Mouse (Mus musculus): ENCODE results near the gene Haus6.
"Not testable (repeated sequence)": the region's sequence is repeated elsewhere in the genome, so short reads cannot be mapped to it uniquely, and the experiment has no call there.

Haus6 gene

DNA sequence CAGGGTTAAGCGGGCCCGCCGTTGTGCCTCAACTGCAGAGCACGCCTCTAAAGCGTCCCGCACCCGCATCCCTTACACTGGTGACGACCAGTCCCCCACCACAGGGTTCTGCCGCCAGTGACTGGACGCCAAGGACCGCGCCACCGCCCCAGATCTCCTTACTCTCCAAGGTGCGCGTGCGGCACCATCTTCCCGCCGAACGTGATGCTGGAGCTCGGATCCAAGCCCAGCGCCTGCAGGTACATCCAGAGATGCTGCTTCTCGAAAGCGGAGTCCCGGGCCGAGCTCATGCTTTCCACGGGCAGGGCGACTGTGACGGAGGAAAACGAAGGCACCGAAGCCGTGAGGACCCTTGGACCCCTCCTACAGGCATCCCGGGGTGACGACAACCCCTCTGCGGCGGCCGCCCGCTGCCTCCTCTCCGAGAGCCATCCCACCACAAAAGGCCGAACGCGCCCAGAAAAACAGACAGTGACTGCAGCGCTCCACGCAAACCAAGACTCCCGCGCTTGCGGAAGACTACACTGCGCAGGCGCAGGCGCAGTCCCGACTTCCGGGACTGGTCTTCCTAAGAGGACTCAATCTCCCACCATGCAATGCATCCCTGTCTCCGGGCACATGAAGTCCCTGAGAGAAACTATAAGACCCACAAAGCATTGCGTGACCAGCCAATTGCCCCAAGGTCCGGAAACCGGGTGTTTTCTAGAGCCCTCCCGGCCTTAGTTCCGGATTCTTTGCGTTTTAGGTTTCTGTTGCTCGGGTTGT is at the start of gene Haus6:
Gene Haus6, minus strand, starts transcription at position 532 of the 765 bp plus-strand sequence.
- DNase-seq (ENCODE audit: low spot score in 2 of 2): peak; percentile 89 to 92

DNA sequence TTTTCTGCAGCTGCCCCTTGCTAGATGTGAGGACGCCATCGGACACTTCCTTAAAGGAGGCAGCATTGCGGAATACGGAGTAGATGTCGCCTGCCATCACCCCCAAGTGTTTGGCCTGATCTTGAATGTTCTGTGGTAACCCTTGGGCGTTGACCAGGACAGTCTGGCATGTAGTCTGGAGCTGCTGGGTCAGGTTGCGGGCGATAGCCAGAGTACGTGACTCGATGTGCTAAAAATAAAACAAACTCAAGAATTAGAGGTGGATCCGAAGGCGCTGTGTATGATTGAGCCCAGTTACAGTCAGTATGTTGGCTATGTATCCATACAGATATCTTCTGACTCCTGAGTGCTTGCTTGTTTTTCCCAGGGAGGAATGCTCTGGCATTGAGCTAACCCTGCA is 45.3 kb upstream of the Haus6 start:
- no peak for DNase-seq (ENCODE audit: low spot score in 2 of 2)

DNA sequence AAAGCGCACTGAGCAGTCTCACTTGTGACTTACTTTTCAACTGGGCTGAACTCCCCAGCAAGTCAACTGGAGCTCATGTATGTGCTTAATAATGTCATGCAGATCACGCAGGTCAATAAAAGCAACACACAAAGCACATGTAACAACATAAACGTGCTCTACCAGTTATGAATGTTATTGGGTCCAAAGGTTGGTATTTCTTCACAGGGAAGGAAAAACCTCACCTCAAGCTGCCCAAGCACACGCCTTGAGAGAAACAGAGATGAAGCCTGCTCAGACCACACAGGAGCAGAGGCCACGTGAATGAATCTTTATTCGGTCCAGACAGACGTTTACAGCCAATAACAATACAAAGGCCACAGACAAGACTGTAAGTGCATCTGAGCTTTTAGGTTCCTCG is 44.6 kb upstream of the Haus6 start:
- not testable (repeated sequence) for DNase-seq (ENCODE audit: low spot score in 2 of 2)

DNA sequence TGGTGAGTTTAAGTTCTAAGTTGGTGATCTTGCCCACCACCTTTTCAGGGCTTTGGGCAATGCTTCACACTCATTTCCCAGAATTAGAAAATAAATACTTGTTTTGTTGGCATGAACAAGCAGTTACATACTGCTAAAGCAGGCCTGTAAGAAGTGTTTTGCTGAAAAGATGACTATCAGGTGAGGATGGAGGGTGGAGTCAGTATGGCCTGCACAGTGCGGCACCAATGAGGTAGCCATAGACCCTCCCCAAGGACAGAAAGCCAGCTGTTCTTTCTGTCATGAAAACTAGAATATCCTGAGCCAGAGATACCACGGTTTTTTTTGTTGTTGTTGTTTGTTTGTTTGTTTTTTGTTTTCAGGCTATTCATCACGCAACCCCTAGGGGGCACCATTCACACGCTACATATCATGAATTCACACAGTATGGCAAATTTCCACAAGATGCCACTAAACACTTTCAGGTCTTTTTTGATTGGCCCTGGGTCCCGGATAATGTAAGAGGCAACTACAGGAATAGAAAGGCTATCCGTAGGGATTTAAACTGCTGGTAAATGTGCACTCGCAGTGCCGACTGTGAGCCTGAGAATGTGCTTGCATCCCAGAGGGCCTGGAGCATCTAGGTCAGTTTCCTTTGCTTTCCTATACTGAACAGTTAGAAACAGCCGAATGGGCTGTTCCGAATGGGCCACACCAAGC is 40.0 kb upstream of the Haus6 start:
- DNase-seq (ENCODE audit: low spot score in 2 of 2): no peak

DNA sequence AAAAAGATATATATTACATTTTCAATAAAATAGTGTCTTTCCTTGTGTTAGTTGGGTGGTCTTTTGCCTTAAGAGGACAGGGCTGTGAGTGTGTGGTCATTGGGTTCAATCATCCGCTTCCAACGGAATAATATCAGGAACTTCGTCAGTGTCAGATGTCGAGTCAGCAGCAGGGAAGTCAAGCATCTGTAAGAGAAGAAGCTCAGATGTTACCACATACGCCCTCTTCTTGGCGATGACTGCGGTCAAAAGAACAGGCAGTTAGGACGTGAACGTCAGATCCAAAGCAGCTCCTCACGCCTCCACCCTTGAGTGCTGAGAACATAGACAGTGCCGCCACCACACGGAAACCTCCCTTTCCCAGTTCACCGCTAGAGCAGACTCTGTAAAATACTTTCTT is 36.5 kb upstream of the Haus6 start:
- DNase-seq (ENCODE audit: low spot score in 2 of 2): not testable (repeated sequence)

DNA sequence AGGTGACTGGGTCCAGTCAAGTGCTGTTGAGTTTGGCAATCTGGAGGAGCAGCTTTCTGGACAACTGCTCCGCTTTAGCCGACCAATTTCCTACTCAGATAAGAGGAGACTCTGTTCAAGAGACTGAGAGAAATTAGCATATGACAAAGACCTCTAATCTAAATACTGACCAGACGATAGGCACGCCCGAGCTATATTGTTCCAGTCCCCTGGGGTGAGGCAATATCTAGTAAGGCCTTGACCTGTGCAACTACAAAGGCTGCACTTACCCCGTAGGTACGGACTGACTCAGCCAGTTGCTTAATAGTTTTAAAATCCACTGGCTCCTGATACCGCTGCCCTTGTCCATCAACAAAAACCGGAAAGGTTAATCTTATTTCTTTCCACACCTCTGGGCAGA is 25.7 kb upstream of the Haus6 start:
- DNase-seq (ENCODE audit: low spot score in 2 of 2): not testable (repeated sequence)

DNA sequence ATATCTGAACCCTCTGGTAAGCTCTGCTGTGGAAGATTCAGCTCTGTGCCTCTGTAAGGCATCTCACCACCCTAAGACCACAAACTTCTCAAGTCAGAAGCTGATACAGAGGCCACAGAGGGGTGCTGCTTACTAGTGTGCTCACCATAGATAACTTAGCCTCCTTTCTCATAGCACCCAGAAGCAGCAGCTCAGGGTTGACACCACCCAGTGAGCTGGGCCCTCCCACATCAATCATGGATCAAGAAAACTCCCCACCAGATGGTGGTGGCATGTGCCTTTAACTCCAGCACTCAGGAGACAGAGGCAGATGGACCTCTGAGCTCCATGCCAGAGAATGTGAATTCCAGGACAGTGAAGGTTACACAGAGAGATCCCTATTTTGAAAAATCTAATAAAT is 23.0 kb upstream of the Haus6 start:
- DNase-seq (ENCODE audit: low spot score in 2 of 2): not testable (repeated sequence)

DNA sequence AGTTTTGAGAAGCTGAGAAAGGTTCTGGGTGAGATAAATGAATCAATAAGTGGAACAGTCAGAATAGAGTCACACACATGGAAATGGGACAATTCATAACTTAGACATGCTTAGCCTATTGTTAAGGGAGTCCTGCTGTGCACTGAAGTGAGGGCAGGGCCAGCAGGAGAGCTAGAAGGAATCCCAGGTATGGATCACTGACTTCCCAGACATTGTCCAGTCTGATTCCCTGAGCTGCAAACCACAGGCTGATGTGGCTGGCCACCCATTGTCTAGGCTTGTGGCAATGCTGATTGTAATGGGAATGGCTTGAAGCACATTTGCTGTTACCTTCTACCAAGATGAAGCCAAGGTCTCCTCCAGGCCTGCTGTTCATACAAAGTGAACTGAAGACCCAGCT is 22.5 kb upstream of the Haus6 start:
- DNase-seq (ENCODE audit: low spot score in 2 of 2): not testable (repeated sequence)

DNA sequence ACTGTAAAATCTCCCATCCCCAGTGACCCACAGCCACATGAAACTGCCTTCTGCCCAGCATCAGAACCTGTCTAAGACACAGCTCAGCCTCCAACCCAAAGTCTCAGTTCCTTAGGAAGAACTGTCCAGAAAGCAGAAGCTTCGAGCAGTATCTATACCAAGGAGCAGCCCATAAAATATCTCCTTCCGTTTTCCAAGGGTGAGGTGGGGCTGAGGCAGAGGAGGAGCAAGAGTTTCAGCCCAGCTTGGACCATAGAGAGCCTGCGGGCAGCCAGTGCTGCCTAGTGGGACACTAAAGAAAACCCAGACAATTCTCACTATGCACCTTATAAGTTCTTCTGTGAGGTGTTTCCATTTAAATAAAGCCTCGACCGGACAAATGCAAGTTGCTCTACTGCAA is 20.7 kb upstream of the Haus6 start:
- DNase-seq (ENCODE audit: low spot score in 2 of 2): not testable (repeated sequence)

DNA sequence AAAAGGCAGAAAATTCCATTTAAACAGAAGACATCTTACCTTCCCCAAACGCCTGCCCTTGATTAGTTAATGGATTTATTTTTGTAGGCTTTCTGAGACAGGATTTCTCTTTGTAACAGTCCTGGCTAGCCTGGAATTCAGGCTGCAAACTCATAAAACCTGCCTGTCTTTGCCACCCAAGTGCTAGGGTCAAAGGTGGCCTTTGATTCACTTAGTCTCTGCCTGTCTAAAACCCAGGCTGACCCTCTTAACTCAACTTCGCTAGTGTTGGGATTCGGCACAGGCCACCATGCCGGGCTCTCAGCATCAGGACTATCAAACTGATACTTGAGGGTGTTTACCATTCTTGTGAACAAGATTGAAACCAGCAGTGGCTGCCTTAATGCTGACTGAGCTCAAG is 20.0 kb upstream of the Haus6 start:
- DNase-seq (ENCODE audit: low spot score in 2 of 2): no peak

DNA sequence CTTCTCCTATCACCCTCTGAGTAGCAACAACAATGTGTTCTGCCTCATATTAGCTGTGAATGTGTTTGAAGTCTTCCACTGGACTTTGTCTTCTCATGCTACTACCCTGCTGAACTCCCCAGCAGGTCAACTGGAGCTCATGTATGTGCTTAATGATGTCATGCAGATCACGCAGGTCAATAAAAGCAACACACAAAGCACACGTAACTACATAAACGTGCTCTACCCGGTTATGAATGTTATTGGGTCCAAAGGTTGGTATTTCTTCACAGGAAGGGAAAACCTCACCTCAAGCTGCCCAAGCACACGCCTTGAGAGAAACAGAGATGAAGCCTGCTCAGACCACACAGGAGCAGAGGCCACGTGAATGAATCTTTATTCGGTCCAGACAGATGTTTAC is 14.6 kb upstream of the Haus6 start:
- DNase-seq (ENCODE audit: low spot score in 2 of 2): not testable (repeated sequence)

DNA sequence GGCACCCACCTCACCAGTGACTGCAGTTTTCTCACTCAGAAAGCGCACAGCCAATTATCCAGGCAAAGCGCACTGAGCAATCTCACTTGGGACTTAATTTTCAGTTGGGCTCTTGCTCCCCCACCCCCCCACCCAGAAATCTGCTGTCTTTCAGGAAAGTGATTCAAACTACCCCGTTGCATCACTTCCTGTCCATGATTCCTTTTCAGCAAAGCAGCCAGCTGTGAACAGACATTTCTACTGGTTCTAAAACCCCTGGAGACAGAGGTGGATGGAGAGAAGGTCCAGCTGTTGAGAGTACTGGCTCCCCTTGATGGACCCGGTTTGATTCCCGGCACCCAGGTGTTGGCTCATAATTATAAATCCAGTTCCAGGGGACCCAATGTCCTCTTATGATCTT is 13.6 kb upstream of the Haus6 start:
- DNase-seq (ENCODE audit: low spot score in 2 of 2): no peak

DNA sequence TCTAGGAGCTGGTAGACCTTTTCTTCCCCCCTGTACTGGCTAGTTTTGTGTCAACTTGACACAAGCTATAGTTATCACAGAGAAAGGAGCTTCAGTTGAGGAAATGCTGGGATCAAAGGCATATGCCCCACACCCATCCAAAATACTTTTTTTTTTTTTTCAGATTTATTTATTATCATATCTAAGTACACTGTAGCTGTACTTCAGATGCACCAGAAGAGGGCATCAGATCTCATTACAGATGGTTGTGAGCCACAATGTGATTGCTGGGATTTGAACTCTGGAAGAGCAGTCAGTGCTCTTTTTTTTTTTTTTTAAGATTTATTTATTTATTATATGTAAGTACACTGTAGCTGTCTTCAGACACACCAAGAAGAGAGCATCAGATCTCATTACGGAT is 10.7 kb upstream of the Haus6 start:
- not testable (repeated sequence) for DNase-seq (ENCODE audit: low spot score in 2 of 2)

DNA sequence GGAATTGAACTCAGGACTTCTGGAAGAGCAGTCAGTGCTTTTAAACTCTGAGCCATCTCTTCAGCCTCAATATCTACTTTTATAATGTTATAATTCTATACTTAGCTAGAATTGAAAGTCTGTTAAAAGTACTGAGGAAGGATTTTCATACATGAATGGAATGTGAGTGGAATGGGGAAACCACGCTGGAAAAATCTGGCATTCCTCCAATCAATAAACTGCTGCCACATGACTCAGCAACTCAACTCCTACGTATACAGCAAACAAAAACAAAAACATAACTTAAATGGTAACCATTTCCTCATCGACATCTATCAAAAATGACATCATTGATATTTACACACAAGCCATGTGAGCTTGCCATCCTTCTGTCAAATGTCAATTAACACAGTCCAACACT is 10.3 kb upstream of the Haus6 start:
- DNase-seq (ENCODE audit: low spot score in 2 of 2): no peak

DNA sequence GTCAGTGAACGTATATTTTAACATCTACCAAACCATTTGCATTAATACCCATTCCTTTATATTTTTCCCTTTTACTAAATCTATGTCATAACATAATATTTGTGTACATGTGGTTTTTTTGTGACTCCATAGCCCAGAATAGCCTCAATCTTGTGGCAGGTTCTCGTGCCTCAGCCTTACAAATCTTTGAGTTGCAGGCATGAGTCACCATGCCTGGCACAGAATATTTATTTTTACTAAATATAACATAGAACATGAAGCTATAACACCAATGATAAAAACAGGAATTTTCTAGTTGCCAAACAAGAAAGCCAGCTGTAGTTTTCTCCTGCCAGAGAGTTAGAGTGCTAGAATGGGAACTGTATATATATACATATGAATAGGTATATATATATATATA is 8.7 kb upstream of the Haus6 start:
- no peak for DNase-seq (ENCODE audit: low spot score in 2 of 2)

DNA sequence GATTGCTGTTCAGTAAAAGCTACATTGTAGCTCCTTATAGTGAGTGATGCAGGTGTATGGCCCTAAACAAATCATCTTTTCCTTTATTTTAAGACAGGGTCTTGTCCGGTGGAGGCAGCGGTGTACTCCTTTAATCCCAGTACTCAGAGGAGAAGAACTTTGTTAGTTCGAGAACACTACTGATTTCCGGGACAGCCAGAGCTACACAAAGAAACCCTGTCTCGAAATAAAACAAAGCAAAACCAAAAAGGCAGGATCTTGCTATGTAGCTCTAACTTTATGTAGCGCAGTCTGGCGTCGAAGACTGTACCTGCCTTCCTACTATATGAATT is 400 bp upstream of the Haus6 start:
- no peak for DNase-seq (ENCODE audit: low spot score in 2 of 2)

DNA sequence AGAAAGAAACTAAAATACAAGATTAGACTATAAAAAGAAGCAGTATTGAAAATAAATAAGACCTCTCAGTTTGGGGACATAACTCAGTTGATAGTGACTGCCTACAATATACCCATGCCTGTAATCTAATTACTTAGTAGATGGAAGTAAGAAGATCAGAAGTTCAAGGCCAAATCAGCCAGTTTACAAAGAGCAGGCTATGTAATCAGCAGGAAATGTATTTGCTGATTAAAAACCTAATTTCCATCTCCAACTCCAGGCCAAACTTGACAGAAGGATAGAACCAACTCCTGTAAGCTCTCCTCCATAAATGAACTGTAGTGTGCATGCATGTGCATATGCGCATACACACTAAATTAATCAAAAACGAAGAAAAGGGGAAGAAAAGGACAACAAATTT is 20.6 kb downstream of the Haus6 start:
- DNase-seq (ENCODE audit: low spot score in 2 of 2): no peak

DNA sequence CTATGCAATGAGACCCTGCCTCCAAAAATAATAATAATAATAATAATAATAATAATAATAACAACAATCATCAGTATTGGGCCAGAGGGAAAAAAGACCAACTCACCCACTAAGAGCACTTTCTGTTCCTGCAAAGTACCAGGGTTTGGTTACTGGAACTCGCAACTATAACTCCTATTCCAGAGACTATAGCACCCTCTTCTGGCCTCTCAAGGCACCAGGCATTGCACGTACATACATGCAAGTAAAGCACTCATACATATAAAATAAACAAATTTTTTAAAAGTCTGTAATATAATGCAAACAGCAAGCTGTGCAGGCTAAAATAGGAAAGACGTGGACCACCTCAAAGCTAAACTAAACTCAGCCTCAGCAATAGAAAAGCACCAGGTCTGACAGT is 23.6 kb downstream of the Haus6 start:
- DNase-seq (ENCODE audit: low spot score in 2 of 2): peak in 1 of 2 experiments; percentile 51

DNA sequence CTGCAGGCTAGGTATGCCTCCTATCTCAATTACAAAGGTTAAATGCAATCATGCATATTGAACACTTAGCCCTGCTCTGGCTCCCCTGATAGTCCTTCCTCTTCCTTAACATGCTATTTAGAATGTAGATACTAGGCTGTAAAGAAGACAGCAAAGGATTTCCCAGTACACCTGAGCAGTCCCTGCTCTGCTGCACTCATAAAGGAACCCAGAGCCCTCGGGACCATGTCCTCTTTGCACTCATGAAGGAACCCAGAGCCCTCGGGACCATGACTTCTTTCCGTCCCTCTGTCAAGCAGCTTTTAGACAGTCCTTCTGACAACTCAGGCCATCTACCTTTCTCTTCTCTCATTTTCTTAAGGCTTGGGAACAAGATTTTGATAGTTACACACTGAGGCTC is 31.3 kb downstream of the Haus6 start:
- peak in 1 of 2 experiments; percentile 4 for DNase-seq (ENCODE audit: low spot score in 2 of 2)

DNA sequence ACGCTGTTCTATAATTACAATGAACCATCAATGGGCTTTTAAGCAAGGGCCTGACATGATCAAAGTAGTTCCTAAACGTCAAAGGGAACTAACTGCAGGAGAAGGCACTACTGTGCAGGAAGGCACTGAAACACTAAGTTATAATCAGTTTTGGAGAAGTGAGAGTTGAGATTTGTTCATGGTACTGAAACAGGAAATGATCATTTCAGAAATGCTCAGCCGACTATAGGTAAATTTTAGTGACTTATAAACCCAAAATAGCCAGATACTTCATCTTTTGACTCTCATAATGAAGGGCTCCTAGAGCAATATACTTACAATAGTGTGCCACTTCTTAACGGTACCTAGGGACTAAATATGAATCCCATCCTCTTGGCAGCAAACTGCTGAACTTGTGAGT is 31.8 kb downstream of the Haus6 start:
- DNase-seq (ENCODE audit: low spot score in 2 of 2): peak in 1 of 2 experiments; percentile 42

DNA sequence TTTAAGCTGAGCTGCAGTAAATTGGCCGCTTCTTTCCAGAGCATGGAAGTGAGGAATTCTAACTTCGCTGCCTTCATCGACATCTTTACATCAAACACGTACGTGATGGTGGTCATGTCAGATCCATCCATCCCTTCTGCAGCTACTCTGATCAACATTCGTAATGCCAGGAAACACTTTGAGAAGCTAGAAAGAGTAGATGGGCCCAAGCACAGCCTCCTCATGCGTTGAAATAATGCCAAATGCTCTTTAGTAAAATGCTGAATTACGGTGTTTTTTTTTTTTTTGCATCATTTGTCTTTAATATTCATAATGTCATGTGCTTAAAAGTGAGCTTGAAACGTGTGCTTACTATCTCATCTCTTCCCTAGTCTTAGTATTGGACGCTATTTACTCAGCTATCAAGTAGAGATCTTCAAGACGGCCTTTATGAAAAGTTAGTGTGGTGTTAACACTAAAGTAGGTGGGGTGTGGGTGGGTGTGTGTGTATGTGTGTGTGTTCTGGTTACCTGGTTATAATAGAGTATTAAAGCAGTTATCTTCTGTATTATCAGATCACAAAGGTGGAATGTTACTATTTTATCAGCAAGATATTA is 35.1 kb downstream of the Haus6 start:
- no peak for DNase-seq (ENCODE audit: low spot score in 2 of 2)

DNA sequence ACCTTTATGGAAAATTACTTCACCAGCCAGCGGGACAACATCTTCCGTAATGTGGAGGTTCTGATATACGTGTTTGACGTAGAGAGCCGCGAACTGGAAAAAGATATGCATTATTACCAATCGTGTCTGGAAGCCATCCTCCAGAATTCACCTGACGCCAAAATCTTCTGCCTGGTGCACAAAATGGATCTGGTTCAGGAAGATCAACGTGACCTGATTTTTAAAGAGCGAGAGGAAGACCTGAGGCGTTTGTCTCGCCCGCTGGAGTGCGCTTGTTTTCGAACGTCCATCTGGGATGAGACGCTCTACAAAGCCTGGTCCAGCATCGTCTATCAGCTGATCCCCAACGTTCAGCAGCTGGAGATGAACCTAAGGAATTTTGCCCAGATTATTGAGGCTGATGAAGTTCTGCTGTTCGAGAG is 35.7 kb downstream of the Haus6 start:
- no peak for DNase-seq (ENCODE audit: low spot score in 2 of 2)

Data from natural killer cell, adult 2 months (primary cell).